Mouse (Mus musculus) limb, embryonic 14.5 days (tissue): Measurements from ENCODE around the gene Runx1. TPM values are rescaled to one million over a fixed set of nuclear protein-coding genes. Genes with fewer than 3 reads are reported as not detected.

Experiments
- ATAC-seq: fragments of 200-750 bp; cut with Nextera tagmentation; 2 replicates; pipeline ENCODE4 v1.8.0; 2017; ENCODE audit warnings: low read depth, moderate number of reproducible peaks, moderate TSS enrichment; ENCODE audit not compliant: low FRiP score
- DNase-seq: peaks from one replicate; pipeline ENCODE4 v3.0.0-alpha.2; 2015; ENCODE audit warnings: low spot score
- H3K27ac ChIP-seq: fragments of 300-500 bp; sonication (generic); replicated peaks from 2 replicates; pipeline ENCODE4 v1.5.1; 2014; ENCODE audit warnings: low read depth, mild to moderate bottlenecking, low read length, moderate library complexity, mixed read lengths
- H3K27me3 ChIP-seq: fragments of 300-500 bp; sonication (generic); 2 replicates; pipeline ENCODE4 v1.6.1; 2014; ENCODE audit warnings: low read length, mixed read lengths; ENCODE audit not compliant: control insufficient read depth, insufficient read depth
- H3K36me3 ChIP-seq: fragments of 300-500 bp; sonication (generic); 2 replicates; pipeline ENCODE4 v1.6.1; 2014; ENCODE audit warnings: mild to moderate bottlenecking, low read length, moderate library complexity, mixed read lengths; ENCODE audit not compliant: control insufficient read depth, insufficient read depth
- H3K4me1 ChIP-seq: fragments of 300-500 bp; sonication (generic); 2 replicates; pipeline ENCODE4 v1.6.1; 2014; ENCODE audit warnings: antibody characterized with exemption, low read length, mixed read lengths; ENCODE audit not compliant: control insufficient read depth, insufficient read depth
- H3K4me2 ChIP-seq: fragments of 300-500 bp; sonication (generic); replicated peaks from 2 replicates; pipeline ENCODE4 v1.6.1; 2014; ENCODE audit warnings: low read depth, mild to moderate bottlenecking, low read length, moderate library complexity; ENCODE audit not compliant: severe bottlenecking
- H3K4me3 ChIP-seq: fragments of 300-500 bp; sonication (generic); replicated peaks from 2 replicates; pipeline ENCODE4 v1.5.1; 2014; ENCODE audit warnings: low read length
- H3K9ac ChIP-seq: fragments of 300-500 bp; sonication (generic); 2 replicates; pipeline ENCODE4 v1.6.1; 2014; ENCODE audit warnings: mild to moderate bottlenecking, low read depth, low read length, moderate library complexity; ENCODE audit not compliant: severe bottlenecking
- H3K9me3 ChIP-seq: fragments of 300-500 bp; sonication (generic); 2 replicates; pipeline ENCODE4 v1.6.1; 2016; ENCODE audit warnings: low read length; ENCODE audit not compliant: control insufficient read depth
- POLR2A ChIP-seq: fragments of 200-500 bp; IDR thresholded peaks from 2 replicates; pipeline ENCODE4 v1.8.0; 2012; ENCODE audit warnings: inconsistent platforms, mild to moderate bottlenecking, moderate library complexity, borderline replicate concordance; ENCODE audit not compliant: insufficient read depth, insufficient read length; ENCODE audit errors: extremely low read depth
- WGBS: fragments of 180-500 bp; shearing (Covaris S2); extraction: QIAGEN DNeasy Blood & Tissue Kit; methylation state at CpG from one replicate; pipeline ENCODE4 v1.1.7; 2014; 5-methylcytosine and 5-hydroxymethylcytosine counted together
- polyA plus RNA-seq, 2 experiments: library from polyadenylated mRNA; depleted of rRNA in 1 of 2; stranded (reverse) in 1 of 2; unstranded in 1 of 2; fragments of >200 nt; fragmentation: Nextera tagmentation in 1 of 2; extraction: Ambion mirVana in 1 of 2; gene quantifications; 2 replicates each; pipeline versions ENCODE4 v1.2.1 to v1.2.3; 2012 to 2014

The Runx1 gene
- polyA plus RNA-seq, 2 experiments = 5.2 to 5.5 TPM

GRCm38 (mm10) chr16:92838709-92839108 is 12.8 kb upstream of the Runx1 start:
- H3K4me2 ChIP-seq = no peak overlapping the region
- no peaks in the 10 kb centered on the region for H3K36me3 ChIP-seq
- DNase-seq (no peak), ATAC-seq (no peak)
- no peak overlapping the region for H3K27ac ChIP-seq
- no peak for TF ChIP-seq POLR2A
- H3K9ac ChIP-seq = no peak overlapping the region
- H3K4me1 ChIP-seq = no peaks in the 10 kb centered on the region
- no peaks in the 10 kb centered on the region for H3K27me3 ChIP-seq
- no peaks in the 10 kb centered on the region for H3K9me3 ChIP-seq
- no peak overlapping the region for H3K4me3 ChIP-seq

- Histone ChIP-seq H3K4me3 (no peak overlapping the region), H3K27me3 (no peaks in the 10 kb centered on the region), H3K27ac (no peak overlapping the region), H3K4me1 (peaks cover 18% of the 10 kb centered on the region), H3K36me3 (no peaks in the 10 kb centered on the region), H3K9ac (no peak overlapping the region), H3K9me3 (no peaks in the 10 kb centered on the region), H3K4me2 (no peak overlapping the region)
- WGBS = 78% methylated on average over 2 of the region's 2 CpGs
- no peak for TF ChIP-seq POLR2A
- no peak for ATAC-seq
- DNase-seq = no peak
Observed at GRCm38 (mm10) chr16:92831341-92831740, 5.4 kb upstream of the Runx1 start.

- Histone ChIP-seq H3K36me3 (no peaks in the 10 kb centered on the region), H3K4me3 (no peak overlapping the region), H3K9me3 (no peaks in the 10 kb centered on the region), H3K4me1 (peaks cover 18% of the 10 kb centered on the region), H3K9ac (0 out of 2 replicates have a peak overlapping the region, but pooled peaks have one; percentile 12), H3K4me2 (no peak overlapping the region), H3K27ac (no peak overlapping the region), H3K27me3 (no peaks in the 10 kb centered on the region)
- 42% methylated on average over 14 of the region's 14 CpGs for WGBS
- no peak for DNase-seq
- ATAC-seq = no peak
- no peak for TF ChIP-seq POLR2A
Observed at GRCm38 (mm10) chr16:92830479-92830878, 4.5 kb upstream of the Runx1 start.

- ATAC-seq (no peak), DNase-seq (no peak)
- Histone ChIP-seq H3K36me3 (no peaks in the 10 kb centered on the region), H3K27ac (no peak overlapping the region), H3K4me1 (peaks cover 20% of the 10 kb centered on the region), H3K4me2 (no peak overlapping the region), H3K4me3 (no peak overlapping the region), H3K9me3 (no peaks in the 10 kb centered on the region), H3K9ac (no peak overlapping the region), H3K27me3 (no peaks in the 10 kb centered on the region)
- no peak for TF ChIP-seq POLR2A
- whole genome bisulfite sequencing = 29% methylated on average over 8 of the region's 8 CpGs
Observed at GRCm38 (mm10) chr16:92828308-92828862, 2.4 kb upstream of the Runx1 start.

- no peaks in the 10 kb centered on the region for H3K27me3 ChIP-seq
- no peak overlapping the region for H3K9ac ChIP-seq
- WGBS = 61% methylated on average over 7 of the region's 7 CpGs
- TF ChIP-seq POLR2A = no peak
- H3K4me3 ChIP-seq = no peak overlapping the region
- no peak overlapping the region for H3K27ac ChIP-seq
- peaks cover 21% of the 10 kb centered on the region for H3K4me1 ChIP-seq
- H3K4me2 ChIP-seq = no peak overlapping the region
- no peaks in the 10 kb centered on the region for H3K9me3 ChIP-seq
- DNase-seq (no peak), ATAC-seq (no peak)
- H3K36me3 ChIP-seq = no peaks in the 10 kb centered on the region
Observed at GRCm38 (mm10) chr16:92827663-92828307, 1.8 kb upstream of the Runx1 start.

- Histone ChIP-seq H3K9me3 (no peaks in the 10 kb centered on the region), H3K4me3 (no peak overlapping the region), H3K9ac (no peak overlapping the region), H3K4me1 (peaks cover 28% of the 10 kb centered on the region), H3K36me3 (no peaks in the 10 kb centered on the region), H3K4me2 (no peak overlapping the region), H3K27me3 (no peaks in the 10 kb centered on the region), H3K27ac (no peak overlapping the region)
- DNase-seq (no peak), ATAC-seq (no peak)
- WGBS = 92% methylated on average over 6 of the region's 6 CpGs
- TF ChIP-seq POLR2A = no peak
Observed at GRCm38 (mm10) chr16:92826683-92827082, 734 bp upstream of the Runx1 start.
